Mouse (Mus musculus): ENCODE results near the gene Rnf39.
"Not testable (repeated sequence)": the region's sequence is repeated elsewhere in the genome, so short reads cannot be mapped to it uniquely, and the experiment has no call there.

DNA sequence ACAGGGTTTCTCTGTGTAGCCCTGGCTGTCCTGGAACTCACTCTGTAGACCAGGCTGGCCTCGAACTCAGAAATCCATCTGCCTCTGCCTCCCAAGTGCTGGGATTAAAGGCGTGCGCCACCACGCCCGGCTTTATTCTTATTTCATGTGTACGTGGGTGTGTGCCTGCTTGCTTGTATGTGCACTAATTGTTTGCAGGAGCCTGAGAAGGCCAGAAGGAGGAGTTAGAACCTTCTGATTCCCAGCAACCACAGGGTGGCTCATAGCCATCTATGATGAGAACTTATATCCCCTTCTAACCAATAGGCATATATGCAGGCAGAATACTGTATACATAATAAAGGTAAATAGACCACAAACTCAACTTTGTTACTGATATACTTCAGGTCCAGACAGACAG, 47.9 kb downstream of the Rnf39 start:
- TF ChIP-seq CTCF, POLR2A (IDR thresholded peaks at IDR 0.05; ENCODE audit: insufficient read depth, low read depth, low read length): not testable (repeated sequence)

All from olfactory bulb, adult 2 months (tissue).